Mouse (Mus musculus) heart, adult 18-20 months (tissue): ENCODE measurements around the gene H2-Q7. TPM values are rescaled to one million over a fixed set of nuclear protein-coding genes. Genes with fewer than 3 reads are reported as not detected.

ENCODE experiments used
- total RNA-seq, 2 experiments: library from RNA; stranded (reverse); gene quantifications; 2 replicates each; pipeline ENCODE4 v1.2.3; 2021

H2-Q7 gene
- total RNA-seq, 2 experiments from 2014 or later: 7.4 to 21.5 TPM

Other genes starting within 250 kb of the H2-Q7 start
- gene Ltb, start 244.7 kb upstream of the H2-Q7 start, total RNA-seq: 10 to 100 TPM in 1 of 2 experiments, 1 to 10 TPM in 1; 1.5 to 12.1 TPM
- under 1 TPM; 0.25 to 0.28 TPM for gene Tnf, start 237.1 kb upstream of the H2-Q7 start, total RNA-seq
- gene Lta, start 233.8 kb upstream of the H2-Q7 start, total RNA-seq: 1 to 10 TPM in 1 of 2 experiments, not detected in 1; 1.0 TPM
- gene Gm16181, start 218.3 kb upstream of the H2-Q7 start, total RNA-seq: not detected
- 1 to 10 TPM; 2.1 to 2.3 TPM for gene Atp6v1g2, start 205.5 kb upstream of the H2-Q7 start, total RNA-seq
- gene Nfkbil1, start 203.4 kb upstream of the H2-Q7 start, total RNA-seq: 1 to 10 TPM; 8.2 to 8.3 TPM
- gene Ddx39b, start 197.4 kb upstream of the H2-Q7 start, total RNA-seq: 10 to 100 TPM; 77.3 to 83.1 TPM
- gene H2-D1, start 176.4 kb upstream of the H2-Q7 start, total RNA-seq: 100 to 1,000 TPM; 164 to 263 TPM
- 1 to 10 TPM; 2.6 to 3.9 TPM for gene H2-Q1, start 118.8 kb upstream of the H2-Q7 start, total RNA-seq
- 1 to 10 TPM; 1.7 TPM for gene H2-Q2, start 96.9 kb upstream of the H2-Q7 start, total RNA-seq
- 10 to 100 TPM; 18.7 to 54.0 TPM for gene H2-Q4, start 59.5 kb upstream of the H2-Q7 start, total RNA-seq
- gene H2-Q6, start 14.3 kb upstream of the H2-Q7 start, total RNA-seq: 10 to 100 TPM in 1 of 2 experiments, 1 to 10 TPM in 1; 6.8 to 30.2 TPM
- gene H2-Q10, start 30.9 kb downstream of the H2-Q7 start, total RNA-seq: 1 to 10 TPM in 1 of 2 experiments, under 1 TPM in 1; 0.62 to 2.2 TPM
- gene Pou5f1, start 66.9 kb downstream of the H2-Q7 start, total RNA-seq: not detected
- gene Tcf19, start 77.7 kb downstream of the H2-Q7 start, total RNA-seq: 1 to 10 TPM; 1.5 to 2.1 TPM
- 1 to 10 TPM; 1.9 to 4.0 TPM for gene Cchcr1, start 77.9 kb downstream of the H2-Q7 start, total RNA-seq
- not detected for gene Psors1c2, start 94.0 kb downstream of the H2-Q7 start, total RNA-seq
- gene Cdsn, start 113.0 kb downstream of the H2-Q7 start, total RNA-seq: under 1 TPM; 0.27 to 0.28 TPM
- not detected for gene 2300002M23Rik, start 128.3 kb downstream of the H2-Q7 start, total RNA-seq
- not detected for gene Sfta2, start 162.4 kb downstream of the H2-Q7 start, total RNA-seq
- gene Gm9573, start 187.5 kb downstream of the H2-Q7 start, total RNA-seq: not detected
- not detected for gene Mucl3, start 204.5 kb downstream of the H2-Q7 start, total RNA-seq
- 10 to 100 TPM; 27.6 to 28.9 TPM for gene Vars2, start 228.4 kb downstream of the H2-Q7 start, total RNA-seq
- 10 to 100 TPM; 21.3 to 23.5 TPM for gene Gtf2h4, start 234.6 kb downstream of the H2-Q7 start, total RNA-seq